Mouse (Mus musculus) thymus, postnatal 4 days (tissue): ENCODE results near the gene C1qb.

Experiments used
- DNase-seq: peaks from one replicate; pipeline ENCODE4 v3.0.0; 2021

Gene C1qb

GRCm38 (mm10) chr4:136893691-136894543 is 7.9 kb upstream of the C1qb start:
- DNase-seq = peak; percentile 34

GRCm38 (mm10) chr4:136892811-136893210 is 6.8 kb upstream of the C1qb start, which contains the start of gene C1qc:
Gene C1qc (minus strand): TSS chr4:136893065.
- DNase-seq = no peak

- no peak for DNase-seq
Measured at GRCm38 (mm10) chr4:136892371-136892770, 6.4 kb upstream of the C1qb start.

GRCm38 (mm10) chr4:136891115-136891514 is 5.1 kb upstream of the C1qb start:
- no peak for DNase-seq

GRCm38 (mm10) chr4:136889981-136890380 is 4.0 kb upstream of the C1qb start:
- no peak for DNase-seq

GRCm38 (mm10) chr4:136887714-136888113 is 1.7 kb upstream of the C1qb start:
- DNase-seq = no peak

GRCm38 (mm10) chr4:136878601-136879000 is 7.4 kb downstream of the C1qb start:
- DNase-seq = peak; percentile 49

- no peak for DNase-seq
Measured at GRCm38 (mm10) chr4:136878171-136878570, 7.8 kb downstream of the C1qb start.

- peak; percentile 87 for DNase-seq
Measured at GRCm38 (mm10) chr4:136876971-136877370, 9.0 kb downstream of the C1qb start.

GRCm38 (mm10) chr4:136875012-136875411 is 11.0 kb downstream of the C1qb start:
- DNase-seq = no peak

- no peak for DNase-seq
Measured at GRCm38 (mm10) chr4:136868371-136868770, 17.6 kb downstream of the C1qb start.

GRCm38 (mm10) chr4:136867690-136868345 is 18.2 kb downstream of the C1qb start:
- no peak for DNase-seq

- no peak for DNase-seq
Measured at GRCm38 (mm10) chr4:136865531-136865930, 20.5 kb downstream of the C1qb start.

- no peak for DNase-seq
Measured at GRCm38 (mm10) chr4:136864751-136865470, 21.1 kb downstream of the C1qb start.

- peak; percentile 41 for DNase-seq
Measured at GRCm38 (mm10) chr4:136863517-136863916, 22.5 kb downstream of the C1qb start.

- no peak for DNase-seq
Measured at GRCm38 (mm10) chr4:136862411-136862810, 23.6 kb downstream of the C1qb start.

GRCm38 (mm10) chr4:136861806-136862205 is 24.2 kb downstream of the C1qb start:
- peak; percentile 22 for DNase-seq

- DNase-seq = peak; percentile 24
Measured at GRCm38 (mm10) chr4:136860022-136860421, 26.0 kb downstream of the C1qb start.

GRCm38 (mm10) chr4:136855081-136855480 is 30.9 kb downstream of the C1qb start:
- peak; percentile 71 for DNase-seq

GRCm38 (mm10) chr4:136852989-136853388 is 33.0 kb downstream of the C1qb start:
- DNase-seq = no peak

- DNase-seq = no peak
Measured at GRCm38 (mm10) chr4:136852119-136852518, 33.9 kb downstream of the C1qb start.

- DNase-seq = no peak
Measured at GRCm38 (mm10) chr4:136848565-136848964, 37.4 kb downstream of the C1qb start.

GRCm38 (mm10) chr4:136847166-136847565 is 38.8 kb downstream of the C1qb start:
- DNase-seq = no peak
